Mouse (Mus musculus): ENCODE measurements around the gene Coil. TPM values are rescaled to one million over a fixed set of nuclear protein-coding genes. Genes with fewer than 3 reads are reported as not detected.
A peak's percentile ranks its signal among the peaks of the same experiment; 100 is the strongest.

Gene Coil
- total RNA-seq, 1 experiment = 37.8 TPM

DNA sequence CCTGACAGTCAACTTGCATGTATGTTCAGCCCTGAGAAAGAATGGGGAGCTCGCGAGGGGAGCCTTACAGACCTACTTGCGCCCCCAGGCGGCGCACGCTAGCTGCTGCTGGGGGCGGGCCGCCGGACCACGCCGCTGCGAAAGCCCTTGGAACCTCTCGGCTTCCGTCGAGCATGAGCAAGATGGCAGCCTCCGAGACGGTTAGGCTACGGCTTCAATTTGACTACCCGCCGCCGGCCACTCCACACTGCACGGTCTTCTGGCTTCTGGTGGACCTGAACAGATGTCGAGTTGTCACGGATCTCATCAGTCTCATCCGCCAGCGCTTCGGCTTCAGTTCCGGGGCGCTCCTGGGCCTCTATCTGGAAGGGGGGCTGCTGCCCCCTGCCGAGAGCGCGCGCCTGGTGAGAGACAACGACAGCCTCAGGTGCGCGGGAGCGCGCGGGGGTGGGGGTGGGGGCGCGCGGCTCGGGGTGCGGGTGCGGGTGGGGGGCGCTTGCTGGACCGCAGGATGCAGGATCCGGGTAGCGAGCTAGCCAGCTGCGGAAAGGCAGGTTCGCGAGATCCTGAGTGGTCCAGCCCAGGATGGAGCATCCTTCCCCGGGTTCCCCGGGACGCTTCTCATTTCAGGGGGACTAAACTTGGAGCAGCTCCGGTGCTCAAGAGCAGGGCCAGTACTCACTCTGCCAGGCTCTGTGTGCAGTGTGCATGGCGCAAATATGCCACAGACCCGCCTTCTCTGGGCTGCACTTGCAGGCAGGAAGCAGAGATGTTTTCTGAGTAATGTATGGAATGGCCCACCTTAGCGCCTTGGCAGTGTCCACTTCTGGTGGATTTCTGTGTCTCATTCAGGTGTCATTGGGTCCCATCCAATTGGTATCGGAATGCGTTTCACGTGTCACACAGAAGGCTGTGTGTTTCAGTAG is 4.0 kb downstream of the Coil start:
- Histone ChIP-seq H3K9ac (ENCODE audit: insufficient read depth, low read depth, low read length, poor library complexity, severe bottlenecking) (peak overlapping the region; percentile 90), H3K36me3 (ENCODE audit: control insufficient read depth, insufficient read depth, low read length, poor library complexity, severe bottlenecking) (no peaks in the 10 kb centered on the region), H3K4me3 (ENCODE audit: insufficient read depth in 1 of 2, low read depth in 1 of 2, low read length in 2 of 2, poor library complexity in 1 of 2, severe bottlenecking in 1 of 2) (peak overlapping the region; percentile 85 to 99), H3K4me1 (ENCODE audit: control insufficient read depth in 2 of 2, insufficient read depth in 2 of 2, low read length in 2 of 2, poor library complexity in 1 of 2) (peaks cover 2 to 9% of the 10 kb centered on the region in 2 experiments; a peak in 2 of 4 replicates), H3K27ac (ENCODE audit: insufficient read depth, low read depth, low read length, poor library complexity, severe bottlenecking) (peak overlapping the region; percentile 86), H3K9me3 (ENCODE audit: control insufficient read depth, insufficient read depth, low read depth, low read length) (no peaks in the 10 kb centered on the region)
- peak; percentile 73; the same call in 1 of the 2 replicates for TF ChIP-seq HCFC1 (IDR thresholded peaks at IDR 0.05; ENCODE audit: borderline replicate concordance, insufficient read depth, low read length)
- TF ChIP-seq MAFK (IDR thresholded peaks at IDR 0.05; ENCODE audit: insufficient read depth, low read depth, low read length) = no peak
- DNase-seq (ENCODE audit: low read depth, low spot score) = peak; percentile 78
- in situ Hi-C loops (cut with MboI; ENCODE audit: low sequenced_read_pairs in 2 of 2, unreplicated experiment in 2 of 2) = no loop called here

- peaks cover 2 to 11% of the 10 kb centered on the region in 2 experiments; a peak in 2 of 4 replicates for H3K4me1 ChIP-seq (ENCODE audit: control insufficient read depth in 2 of 2, insufficient read depth in 2 of 2, low read length in 2 of 2, poor library complexity in 1 of 2)
- DNase-seq (ENCODE audit: low read depth, low spot score) = no peak
- in situ Hi-C loops (cut with MboI; ENCODE audit: low sequenced_read_pairs in 2 of 2, unreplicated experiment in 2 of 2) = no loop called here
- H3K4me3 ChIP-seq (ENCODE audit: insufficient read depth in 1 of 2, low read depth in 1 of 2, low read length in 2 of 2, poor library complexity in 1 of 2, severe bottlenecking in 1 of 2) = no peak overlapping the region
- peaks cover 5% of the 10 kb centered on the region for H3K36me3 ChIP-seq (ENCODE audit: control insufficient read depth, insufficient read depth, low read length, poor library complexity, severe bottlenecking)
- no peak for TF ChIP-seq HCFC1 (IDR thresholded peaks at IDR 0.05; ENCODE audit: borderline replicate concordance, insufficient read depth, low read length)
- no peak for TF ChIP-seq MAFK (IDR thresholded peaks at IDR 0.05; ENCODE audit: insufficient read depth, low read depth, low read length)
- TF ChIP-seq CHD2 (IDR thresholded peaks at IDR 0.05; ENCODE audit: low read depth, low read length) = no peak
- TF ChIP-seq ZC3H11A (IDR thresholded peaks at IDR 0.05; ENCODE audit: borderline replicate concordance, low read depth, low read length) = 0 out of 2 replicates have a peak, but pooled peaks have one; percentile 7
- no peak for TF ChIP-seq ZNF384 (IDR thresholded peaks at IDR 0.05; ENCODE audit: low read depth, low read length)
- H3K9ac ChIP-seq (ENCODE audit: insufficient read depth, low read depth, low read length, poor library complexity, severe bottlenecking) = no peak overlapping the region
- H3K27ac ChIP-seq (ENCODE audit: insufficient read depth, low read depth, low read length, poor library complexity, severe bottlenecking) = no peak overlapping the region
- H3K9me3 ChIP-seq (ENCODE audit: control insufficient read depth, insufficient read depth, low read depth, low read length) = no peaks in the 10 kb centered on the region
Measured at GRCm38 (mm10) chr11:88976320-88976719, 6.3 kb downstream of the Coil start.

- peaks cover 2 to 16% of the 10 kb centered on the region in 2 experiments; a peak in 3 of 4 replicates for H3K4me1 ChIP-seq (ENCODE audit: control insufficient read depth in 2 of 2, insufficient read depth in 2 of 2, low read length in 2 of 2, poor library complexity in 1 of 2)
- H3K9ac ChIP-seq (ENCODE audit: insufficient read depth, low read depth, low read length, poor library complexity, severe bottlenecking) = no peak overlapping the region
- H3K4me3 ChIP-seq (ENCODE audit: insufficient read depth in 1 of 2, low read depth in 1 of 2, low read length in 2 of 2, poor library complexity in 1 of 2, severe bottlenecking in 1 of 2) = no peak overlapping the region
- no peak for DNase-seq (ENCODE audit: low read depth, low spot score)
- no peak overlapping the region for H3K27ac ChIP-seq (ENCODE audit: insufficient read depth, low read depth, low read length, poor library complexity, severe bottlenecking)
- in situ Hi-C loops (cut with MboI; ENCODE audit: low sequenced_read_pairs in 2 of 2, unreplicated experiment in 2 of 2) = no loop called here
- TF ChIP-seq CHD2 (IDR thresholded peaks at IDR 0.05; ENCODE audit: low read depth, low read length) (no peak), ZNF384 (IDR thresholded peaks at IDR 0.05; ENCODE audit: low read depth, low read length) (no peak), ZC3H11A (IDR thresholded peaks at IDR 0.05; ENCODE audit: borderline replicate concordance, low read depth, low read length) (no peak), HCFC1 (IDR thresholded peaks at IDR 0.05; ENCODE audit: borderline replicate concordance, insufficient read depth, low read length) (no peak), MAFK (IDR thresholded peaks at IDR 0.05; ENCODE audit: insufficient read depth, low read depth, low read length) (no peak)
- H3K36me3 ChIP-seq (ENCODE audit: control insufficient read depth, insufficient read depth, low read length, poor library complexity, severe bottlenecking) = peaks cover 13% of the 10 kb centered on the region
- no peaks in the 10 kb centered on the region for H3K9me3 ChIP-seq (ENCODE audit: control insufficient read depth, insufficient read depth, low read depth, low read length)
Measured at GRCm38 (mm10) chr11:88977188-88977587, 7.1 kb downstream of the Coil start.

DNA sequence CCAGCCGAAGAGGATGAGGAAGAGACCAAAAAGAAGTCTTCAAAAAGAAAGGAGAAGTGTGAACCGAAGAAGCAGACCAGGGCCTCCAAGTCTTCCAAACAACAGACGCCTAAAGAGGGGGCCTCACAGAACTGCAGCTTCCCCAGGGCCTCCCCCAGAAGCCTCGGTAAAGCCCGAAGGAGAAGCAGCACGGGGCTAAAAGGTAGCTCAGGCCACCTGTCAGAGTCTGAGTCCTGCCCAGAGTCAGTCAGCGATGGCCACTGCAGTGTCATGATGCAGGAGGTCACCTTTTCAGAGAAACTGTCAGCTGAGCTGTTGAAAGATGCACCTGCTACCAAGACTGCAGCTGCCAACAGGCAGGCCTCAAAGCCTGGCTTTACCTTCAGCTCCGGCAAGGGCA is 11.3 kb downstream of the Coil start:
- TF ChIP-seq ZC3H11A (IDR thresholded peaks at IDR 0.05; ENCODE audit: borderline replicate concordance, low read depth, low read length) = no peak
- H3K4me1 ChIP-seq (ENCODE audit: control insufficient read depth in 2 of 2, insufficient read depth in 2 of 2, low read length in 2 of 2, poor library complexity in 1 of 2) = peaks cover 0 to 13% of the 10 kb centered on the region in 2 experiments; a peak in 2 of 4 replicates
- no peak for DNase-seq (ENCODE audit: low read depth, low spot score)
- H3K9me3 ChIP-seq (ENCODE audit: control insufficient read depth, insufficient read depth, low read depth, low read length) = no peaks in the 10 kb centered on the region
- H3K4me3 ChIP-seq (ENCODE audit: insufficient read depth in 1 of 2, low read depth in 1 of 2, low read length in 2 of 2, poor library complexity in 1 of 2, severe bottlenecking in 1 of 2) = no peak overlapping the region
- in situ Hi-C loops (cut with MboI; ENCODE audit: low sequenced_read_pairs in 2 of 2, unreplicated experiment in 2 of 2) = no loop called here
- H3K36me3 ChIP-seq (ENCODE audit: control insufficient read depth, insufficient read depth, low read length, poor library complexity, severe bottlenecking) = peaks cover 38% of the 10 kb centered on the region
- no peak overlapping the region for H3K27ac ChIP-seq (ENCODE audit: insufficient read depth, low read depth, low read length, poor library complexity, severe bottlenecking)
- H3K9ac ChIP-seq (ENCODE audit: insufficient read depth, low read depth, low read length, poor library complexity, severe bottlenecking) = no peak overlapping the region
